Mouse (Mus musculus): ENCODE measurements around the gene Adgrf1. TPM values are rescaled to one million over a fixed set of nuclear protein-coding genes. Genes with fewer than 3 reads are reported as not detected.
A peak's percentile ranks its signal among the peaks of the same experiment; 100 is the strongest.

Adgrf1 gene
- polyA plus RNA-seq, 1 experiment, result 0.06 TPM

DNA sequence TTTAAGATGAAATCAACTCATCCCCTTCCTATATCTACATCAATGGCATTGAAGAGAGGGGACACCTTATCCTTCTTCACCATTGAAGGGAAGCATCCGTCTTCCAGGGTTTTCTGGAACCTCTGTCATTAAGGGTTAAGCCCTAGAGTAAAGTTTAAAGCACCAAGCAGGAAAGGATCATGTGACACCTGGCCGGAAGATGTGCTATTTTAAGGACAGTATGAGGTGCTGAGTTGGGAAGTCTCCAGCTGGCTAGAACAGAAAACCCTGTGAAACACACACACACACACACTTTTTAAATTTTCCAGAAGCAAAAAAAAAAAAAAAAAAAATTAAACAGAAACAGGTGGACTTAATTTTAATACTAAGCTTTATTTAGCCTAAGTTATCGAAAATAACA, 15.9 kb upstream of the Adgrf1 start:
- no peak overlapping the region for H3K4me3 ChIP-seq (ENCODE audit: low read depth, low read length)
- H3K27ac ChIP-seq (ENCODE audit: insufficient read depth, low read depth, low read length), result no peak overlapping the region
- TF ChIP-seq CTCF (IDR thresholded peaks at IDR 0.05; ENCODE audit: extremely low read depth, insufficient read length, insufficient replicate concordance, low read depth, low read length), result no peak
- TF ChIP-seq POLR2A (IDR thresholded peaks at IDR 0.05; ENCODE audit: low read depth, low read length), result no peak
- H3K4me1 ChIP-seq (ENCODE audit: control insufficient read depth, insufficient read depth, insufficient read length, low read length), result no peaks in the 10 kb centered on the region
- H3K27me3 ChIP-seq (ENCODE audit: control insufficient read depth, insufficient read depth, low read length), result no peaks in the 10 kb centered on the region
- WGBS, result 54% methylated on average over 3 of the region's 3 CpGs
- H3K36me3 ChIP-seq (ENCODE audit: control insufficient read depth, insufficient read depth, low read length), result no peaks in the 10 kb centered on the region

DNA sequence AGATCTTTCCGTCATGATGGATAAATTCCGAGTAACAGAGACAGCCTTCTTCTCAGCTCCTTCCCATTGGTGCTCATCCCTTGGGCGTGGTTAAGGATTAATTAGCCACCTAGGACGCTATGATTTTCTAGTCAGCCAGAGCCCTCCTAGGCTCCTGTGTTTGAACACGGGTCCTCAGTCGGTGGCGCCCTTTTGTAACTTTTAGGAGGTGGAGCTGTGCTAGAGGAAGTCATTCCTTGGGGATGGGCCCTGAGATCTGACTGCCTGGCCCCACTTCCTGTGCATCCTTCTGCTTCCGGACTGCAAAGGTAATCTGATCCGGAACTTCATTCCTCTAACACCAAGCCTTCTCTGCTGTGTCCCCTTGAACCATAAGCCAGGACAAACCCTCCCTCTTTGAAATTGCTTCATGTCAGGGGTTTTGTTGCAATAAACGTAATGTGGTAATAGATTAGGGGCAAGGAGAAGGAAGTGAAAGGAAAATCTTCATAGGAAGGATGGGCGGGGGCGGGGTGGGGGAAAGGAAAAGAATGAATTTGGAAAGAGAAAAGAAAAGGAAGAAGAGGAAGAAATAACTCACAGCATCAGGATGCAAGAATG, 13.5 kb upstream of the Adgrf1 start:
- Histone ChIP-seq H3K27ac (ENCODE audit: insufficient read depth, low read depth, low read length) (no peak overlapping the region), H3K4me1 (ENCODE audit: control insufficient read depth, insufficient read depth, insufficient read length, low read length) (no peaks in the 10 kb centered on the region), H3K4me3 (ENCODE audit: low read depth, low read length) (no peak overlapping the region), H3K36me3 (ENCODE audit: control insufficient read depth, insufficient read depth, low read length) (no peaks in the 10 kb centered on the region), H3K27me3 (ENCODE audit: control insufficient read depth, insufficient read depth, low read length) (no peaks in the 10 kb centered on the region)
- WGBS, result 66% methylated on average over 12 of the region's 12 CpGs
- TF ChIP-seq CTCF (IDR thresholded peaks at IDR 0.05; ENCODE audit: extremely low read depth, insufficient read length, insufficient replicate concordance, low read depth, low read length), result no peak
- TF ChIP-seq POLR2A (IDR thresholded peaks at IDR 0.05; ENCODE audit: low read depth, low read length), result no peak

DNA sequence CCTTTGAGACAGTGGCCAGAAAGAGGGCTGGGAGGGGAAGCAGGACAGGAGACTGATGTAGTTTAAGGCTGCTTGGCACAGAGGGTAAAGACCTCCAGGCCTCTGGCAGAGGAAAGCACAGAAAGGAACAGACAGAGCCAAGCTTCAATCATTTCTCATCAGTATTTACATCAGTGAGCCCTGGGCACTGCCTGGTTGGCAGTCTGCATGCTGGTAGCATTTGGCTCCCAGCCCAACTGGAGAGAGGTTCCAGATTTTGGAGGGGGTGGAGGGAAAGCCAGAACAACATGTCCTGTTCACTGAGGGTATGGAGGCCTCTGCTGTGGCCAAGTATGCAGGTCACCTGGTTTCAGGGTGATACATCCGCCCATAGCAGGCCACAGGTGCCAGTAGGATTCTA, 12.4 kb upstream of the Adgrf1 start:
- no peak overlapping the region for H3K27ac ChIP-seq (ENCODE audit: insufficient read depth, low read depth, low read length)
- no peaks in the 10 kb centered on the region for H3K36me3 ChIP-seq (ENCODE audit: control insufficient read depth, insufficient read depth, low read length)
- WGBS, result 93% methylated on average over 1 of the region's 1 CpGs
- H3K4me3 ChIP-seq (ENCODE audit: low read depth, low read length), result no peak overlapping the region
- no peak for TF ChIP-seq CTCF (IDR thresholded peaks at IDR 0.05; ENCODE audit: extremely low read depth, insufficient read length, insufficient replicate concordance, low read depth, low read length)
- no peak for TF ChIP-seq POLR2A (IDR thresholded peaks at IDR 0.05; ENCODE audit: low read depth, low read length)
- H3K27me3 ChIP-seq (ENCODE audit: control insufficient read depth, insufficient read depth, low read length), result no peaks in the 10 kb centered on the region
- no peaks in the 10 kb centered on the region for H3K4me1 ChIP-seq (ENCODE audit: control insufficient read depth, insufficient read depth, insufficient read length, low read length)

DNA sequence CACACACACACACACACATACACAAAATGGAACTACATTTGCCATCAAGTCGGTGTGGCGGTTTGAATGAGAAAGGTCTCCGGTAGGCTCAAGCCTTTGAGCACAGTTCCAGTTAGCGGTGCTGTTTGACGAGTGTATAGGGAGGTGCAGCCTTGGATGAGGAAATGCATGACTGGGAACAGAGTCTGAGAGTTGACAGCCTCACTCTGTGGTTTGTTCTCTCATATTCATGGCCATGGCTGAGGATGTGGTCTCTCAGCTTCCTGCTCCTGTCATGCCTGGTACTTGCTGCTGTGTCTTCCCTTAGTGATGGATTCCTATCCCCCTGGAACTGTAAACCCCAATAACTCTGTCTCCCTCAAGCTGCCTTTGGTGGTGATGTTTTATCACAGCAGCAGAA, 8.2 kb upstream of the Adgrf1 start:
- H3K27ac ChIP-seq (ENCODE audit: insufficient read depth, low read depth, low read length), result no peak overlapping the region
- H3K4me3 ChIP-seq (ENCODE audit: low read depth, low read length), result no peak overlapping the region
- 0 out of 2 replicates have a peak, but pooled peaks cover 2% of the 10 kb centered on the region for H3K4me1 ChIP-seq (ENCODE audit: control insufficient read depth, insufficient read depth, insufficient read length, low read length)
- whole genome bisulfite sequencing, result 85% methylated on average over 5 of the region's 5 CpGs
- TF ChIP-seq POLR2A (IDR thresholded peaks at IDR 0.05; ENCODE audit: low read depth, low read length) (no peak), CTCF (IDR thresholded peaks at IDR 0.05; ENCODE audit: extremely low read depth, insufficient read length, insufficient replicate concordance, low read depth, low read length) (no peak)
- H3K36me3 ChIP-seq (ENCODE audit: control insufficient read depth, insufficient read depth, low read length), result no peaks in the 10 kb centered on the region
- H3K27me3 ChIP-seq (ENCODE audit: control insufficient read depth, insufficient read depth, low read length), result no peaks in the 10 kb centered on the region

DNA sequence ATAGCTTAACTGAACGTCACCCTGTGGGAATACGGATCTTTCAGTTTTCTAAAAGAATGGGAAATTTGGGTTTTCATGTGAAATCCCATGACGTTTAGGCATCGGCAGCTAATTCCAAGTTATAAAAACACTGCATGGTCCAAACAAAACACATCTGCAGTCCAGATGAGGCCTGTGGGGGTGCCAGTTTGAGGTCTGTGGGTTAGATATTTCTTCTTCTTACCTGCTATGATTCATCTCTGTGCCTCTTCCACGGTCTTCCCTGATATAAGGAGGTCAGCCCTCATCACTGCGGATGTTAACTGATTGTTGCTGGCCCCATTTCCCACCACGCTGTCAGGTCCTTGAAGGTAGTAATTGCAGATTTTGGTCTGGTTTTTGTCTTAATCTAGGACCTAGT, 5.4 kb upstream of the Adgrf1 start:
- TF ChIP-seq CTCF (IDR thresholded peaks at IDR 0.05; ENCODE audit: extremely low read depth, insufficient read length, insufficient replicate concordance, low read depth, low read length), result no peak
- H3K27ac ChIP-seq (ENCODE audit: insufficient read depth, low read depth, low read length), result no peak overlapping the region
- 0 out of 2 replicates have a peak, but pooled peaks cover 2% of the 10 kb centered on the region for H3K4me1 ChIP-seq (ENCODE audit: control insufficient read depth, insufficient read depth, insufficient read length, low read length)
- no peaks in the 10 kb centered on the region for H3K27me3 ChIP-seq (ENCODE audit: control insufficient read depth, insufficient read depth, low read length)
- H3K4me3 ChIP-seq (ENCODE audit: low read depth, low read length), result no peak overlapping the region
- H3K36me3 ChIP-seq (ENCODE audit: control insufficient read depth, insufficient read depth, low read length), result no peaks in the 10 kb centered on the region
- 84% methylated on average over 7 of the region's 7 CpGs for WGBS

DNA sequence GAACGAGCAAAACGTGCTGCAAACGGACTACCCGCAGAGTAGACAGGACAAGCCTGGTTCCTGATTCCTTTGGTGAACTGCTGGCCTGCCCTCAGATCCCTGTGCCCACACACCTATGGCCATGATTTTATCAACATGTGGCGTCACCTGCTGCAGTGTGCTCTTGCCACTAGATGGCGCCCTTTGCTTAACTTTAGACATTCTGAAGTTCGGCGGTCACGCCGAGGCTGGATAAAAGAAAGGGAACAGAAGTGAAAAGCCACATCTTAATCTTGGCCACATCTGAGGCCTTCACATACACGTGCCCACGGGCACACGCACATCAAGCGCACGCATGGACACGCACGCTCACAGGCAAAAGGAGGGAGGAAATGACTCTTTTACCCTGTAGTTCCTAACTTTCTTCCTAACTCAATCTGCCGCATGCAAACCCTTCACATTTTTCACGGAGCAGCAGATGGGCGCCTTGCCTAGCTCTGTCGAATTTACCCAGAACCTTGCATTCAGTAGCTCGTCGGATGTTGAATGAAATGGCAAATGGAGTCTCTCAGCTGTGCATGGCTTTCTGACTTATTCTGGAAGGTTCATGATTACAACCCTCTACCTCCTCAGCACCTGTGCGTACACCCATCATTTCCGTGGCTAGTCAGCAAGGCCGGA, 4.8 kb upstream of the Adgrf1 start:
- Histone ChIP-seq H3K27me3 (ENCODE audit: control insufficient read depth, insufficient read depth, low read length) (no peaks in the 10 kb centered on the region), H3K4me3 (ENCODE audit: low read depth, low read length) (no peak overlapping the region), H3K27ac (ENCODE audit: insufficient read depth, low read depth, low read length) (no peak overlapping the region), H3K36me3 (ENCODE audit: control insufficient read depth, insufficient read depth, low read length) (no peaks in the 10 kb centered on the region), H3K4me1 (ENCODE audit: control insufficient read depth, insufficient read depth, insufficient read length, low read length) (peaks cover 4% of the 10 kb centered on the region; the same call in 1 of the 2 replicates)
- TF ChIP-seq POLR2A (IDR thresholded peaks at IDR 0.05; ENCODE audit: low read depth, low read length) (no peak), CTCF (IDR thresholded peaks at IDR 0.05; ENCODE audit: extremely low read depth, insufficient read length, insufficient replicate concordance, low read depth, low read length) (peak; percentile 81; the same call in 1 of the 2 replicates)
- WGBS, result 21% methylated on average over 26 of the region's 26 CpGs

DNA sequence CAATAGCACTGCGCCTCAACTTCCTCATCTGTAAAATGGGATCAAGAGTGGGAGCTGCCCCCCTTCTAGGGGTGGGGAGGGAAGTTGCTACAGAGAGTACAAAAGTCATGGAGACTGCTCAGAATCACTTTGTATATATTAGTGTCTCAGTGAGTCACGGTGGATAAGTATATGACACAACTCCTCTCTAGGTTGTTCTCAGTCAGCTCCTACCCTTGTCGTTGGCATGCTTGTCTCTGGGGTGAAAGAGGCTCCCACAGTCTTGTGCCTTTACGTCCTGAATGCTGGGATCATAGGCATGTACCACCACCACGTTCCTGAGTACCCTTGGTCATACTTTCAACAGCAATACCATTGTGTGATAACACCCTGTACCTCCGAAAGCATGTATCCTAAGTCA, 4.2 kb upstream of the Adgrf1 start:
- Histone ChIP-seq H3K4me1 (ENCODE audit: control insufficient read depth, insufficient read depth, insufficient read length, low read length) (peaks cover 4% of the 10 kb centered on the region; the same call in 1 of the 2 replicates), H3K4me3 (ENCODE audit: low read depth, low read length) (no peak overlapping the region), H3K27me3 (ENCODE audit: control insufficient read depth, insufficient read depth, low read length) (no peaks in the 10 kb centered on the region), H3K36me3 (ENCODE audit: control insufficient read depth, insufficient read depth, low read length) (no peaks in the 10 kb centered on the region), H3K27ac (ENCODE audit: insufficient read depth, low read depth, low read length) (no peak overlapping the region)
- no peak for TF ChIP-seq CTCF (IDR thresholded peaks at IDR 0.05; ENCODE audit: extremely low read depth, insufficient read length, insufficient replicate concordance, low read depth, low read length)
- TF ChIP-seq POLR2A (IDR thresholded peaks at IDR 0.05; ENCODE audit: low read depth, low read length), result no peak
- 89% methylated on average over 6 of the region's 6 CpGs for WGBS
